Mouse (Mus musculus): ENCODE measurements at regions not wholly inside any gene's neighbourhood (a gene's known extent, or its start where the extent isn't known, plus 50 kb on each side); places are given as distances from the start of the nearest gene placed in this dataset.
A peak's percentile ranks its signal among the peaks of the same experiment; 100 is the strongest.

DNA sequence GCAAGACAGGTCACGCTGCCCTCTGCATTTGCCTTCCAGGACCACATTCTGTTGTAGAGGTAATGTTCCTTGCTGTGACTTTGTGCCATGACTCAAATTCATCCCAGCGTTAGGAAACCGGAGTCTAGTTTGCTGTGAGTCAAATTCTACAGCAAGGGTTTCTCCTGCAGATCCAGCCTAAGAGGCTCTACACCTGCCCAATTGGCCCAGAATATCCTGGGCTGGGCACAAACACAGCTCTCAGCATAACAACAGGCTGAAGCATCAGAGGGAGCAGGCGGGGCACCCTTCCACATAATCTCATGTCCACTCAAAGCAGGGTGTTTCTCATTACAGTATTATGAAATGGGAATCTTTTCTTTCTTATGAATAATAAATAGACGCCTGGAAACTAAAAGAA, 220.2 kb upstream of the Pard3b start:
- DNase-seq (ENCODE audit: low read depth, low spot score) = no peak
- Histone ChIP-seq H3K27ac (ENCODE audit: insufficient read depth, low read depth, low read length, poor library complexity, severe bottlenecking) (no peak overlapping the region), H3K9ac (ENCODE audit: insufficient read depth, low read depth, low read length, poor library complexity, severe bottlenecking) (no peak overlapping the region), H3K4me3 (ENCODE audit: insufficient read depth in 1 of 2, low read depth in 1 of 2, low read length in 2 of 2, poor library complexity in 1 of 2, severe bottlenecking in 1 of 2) (no peak overlapping the region), H3K4me1 (ENCODE audit: control insufficient read depth in 2 of 2, insufficient read depth in 2 of 2, low read length in 2 of 2, poor library complexity in 1 of 2) (peaks cover 2 to 13% of the 10 kb centered on the region in 2 experiments), H3K9me3 (ENCODE audit: control insufficient read depth, insufficient read depth, low read depth, low read length) (no peaks in the 10 kb centered on the region), H3K36me3 (ENCODE audit: control insufficient read depth, insufficient read depth, low read length, poor library complexity, severe bottlenecking) (no peaks in the 10 kb centered on the region)
- in situ Hi-C loops (cut with MboI; ENCODE audit: low sequenced_read_pairs in 2 of 2, unreplicated experiment in 2 of 2) = no loop called here
- TF ChIP-seq ZC3H11A (IDR thresholded peaks at IDR 0.05; ENCODE audit: borderline replicate concordance, low read depth, low read length) = no peak
- no peak for TF ChIP-seq MAFK (IDR thresholded peaks at IDR 0.05; ENCODE audit: insufficient read depth, low read depth, low read length)
- no peak for TF ChIP-seq ZNF384 (IDR thresholded peaks at IDR 0.05; ENCODE audit: low read depth, low read length)
- TF ChIP-seq HCFC1 (IDR thresholded peaks at IDR 0.05; ENCODE audit: borderline replicate concordance, insufficient read depth, low read length) = no peak
- no peak for TF ChIP-seq CHD2 (IDR thresholded peaks at IDR 0.05; ENCODE audit: low read depth, low read length)

DNA sequence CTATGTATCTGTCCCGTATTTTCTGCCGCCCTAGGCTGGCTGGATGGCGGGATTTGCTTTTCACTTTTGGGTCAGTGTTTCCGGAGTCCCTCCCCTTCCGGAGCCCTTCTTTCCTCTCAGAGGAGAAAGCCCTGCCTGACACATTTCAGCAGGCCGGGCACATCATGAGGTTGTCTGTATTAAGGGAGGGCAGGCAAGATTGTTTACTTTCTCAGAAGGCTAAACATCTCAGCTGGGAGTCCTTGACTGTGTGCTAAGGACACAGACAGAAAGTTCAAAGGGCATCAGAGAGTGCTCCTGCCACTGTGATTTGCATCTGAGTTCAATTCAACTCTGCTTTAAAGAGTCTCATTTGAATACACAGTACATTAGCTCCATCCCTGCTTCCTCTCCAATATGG, 218.8 kb upstream of the Pard3b start:
- Histone ChIP-seq H3K4me1 (ENCODE audit: control insufficient read depth in 2 of 2, insufficient read depth in 2 of 2, low read length in 2 of 2, poor library complexity in 1 of 2) (peaks cover 2 to 13% of the 10 kb centered on the region in 2 experiments), H3K27ac (ENCODE audit: insufficient read depth, low read depth, low read length, poor library complexity, severe bottlenecking) (no peak overlapping the region), H3K4me3 (ENCODE audit: insufficient read depth in 1 of 2, low read depth in 1 of 2, low read length in 2 of 2, poor library complexity in 1 of 2, severe bottlenecking in 1 of 2) (peak overlapping the region; percentile 14 to 57; a peak in 2 of 4 replicates), H3K9me3 (ENCODE audit: control insufficient read depth, insufficient read depth, low read depth, low read length) (no peaks in the 10 kb centered on the region), H3K9ac (ENCODE audit: insufficient read depth, low read depth, low read length, poor library complexity, severe bottlenecking) (no peak overlapping the region), H3K36me3 (ENCODE audit: control insufficient read depth, insufficient read depth, low read length, poor library complexity, severe bottlenecking) (no peaks in the 10 kb centered on the region)
- TF ChIP-seq ZNF384 (IDR thresholded peaks at IDR 0.05; ENCODE audit: low read depth, low read length) (no peak), ZC3H11A (IDR thresholded peaks at IDR 0.05; ENCODE audit: borderline replicate concordance, low read depth, low read length) (no peak), CHD2 (IDR thresholded peaks at IDR 0.05; ENCODE audit: low read depth, low read length) (no peak), HCFC1 (IDR thresholded peaks at IDR 0.05; ENCODE audit: borderline replicate concordance, insufficient read depth, low read length) (no peak), MAFK (IDR thresholded peaks at IDR 0.05; ENCODE audit: insufficient read depth, low read depth, low read length) (no peak)
- DNase-seq (ENCODE audit: low read depth, low spot score) = peak; percentile 22
- in situ Hi-C loops (cut with MboI; ENCODE audit: low sequenced_read_pairs in 2 of 2, unreplicated experiment in 2 of 2) = no loop called here

DNA sequence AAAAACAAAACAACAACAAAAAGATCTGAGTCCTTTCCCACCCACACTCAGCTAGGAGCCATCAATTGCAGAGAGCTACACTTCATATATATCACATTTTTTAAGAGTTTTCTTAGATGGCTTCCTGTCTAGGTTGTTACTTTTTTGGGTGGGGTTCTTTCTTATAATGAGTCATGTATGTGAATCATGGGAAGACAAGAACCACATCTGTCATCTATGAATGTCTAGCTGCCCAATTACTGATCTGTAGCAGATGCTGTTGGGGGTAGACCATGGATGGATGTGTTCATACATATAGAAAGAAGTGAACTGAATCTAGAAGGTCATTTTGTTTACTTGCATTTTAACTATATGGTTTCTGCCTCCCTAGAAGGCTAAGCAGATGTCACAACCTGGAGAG, 215.4 kb upstream of the Pard3b start:
- Histone ChIP-seq H3K4me3 (ENCODE audit: insufficient read depth in 1 of 2, low read depth in 1 of 2, low read length in 2 of 2, poor library complexity in 1 of 2, severe bottlenecking in 1 of 2) (no peak overlapping the region), H3K4me1 (ENCODE audit: control insufficient read depth in 2 of 2, insufficient read depth in 2 of 2, low read length in 2 of 2, poor library complexity in 1 of 2) (peaks cover 2 to 8% of the 10 kb centered on the region in 2 experiments), H3K9me3 (ENCODE audit: control insufficient read depth, insufficient read depth, low read depth, low read length) (no peaks in the 10 kb centered on the region), H3K27ac (ENCODE audit: insufficient read depth, low read depth, low read length, poor library complexity, severe bottlenecking) (no peak overlapping the region), H3K36me3 (ENCODE audit: control insufficient read depth, insufficient read depth, low read length, poor library complexity, severe bottlenecking) (no peaks in the 10 kb centered on the region), H3K9ac (ENCODE audit: insufficient read depth, low read depth, low read length, poor library complexity, severe bottlenecking) (no peak overlapping the region)
- in situ Hi-C loops (cut with MboI; ENCODE audit: low sequenced_read_pairs in 2 of 2, unreplicated experiment in 2 of 2) = no loop called here
- DNase-seq (ENCODE audit: low read depth, low spot score) = no peak
- TF ChIP-seq ZNF384 (IDR thresholded peaks at IDR 0.05; ENCODE audit: low read depth, low read length) = no peak
- TF ChIP-seq HCFC1 (IDR thresholded peaks at IDR 0.05; ENCODE audit: borderline replicate concordance, insufficient read depth, low read length) = no peak
- no peak for TF ChIP-seq ZC3H11A (IDR thresholded peaks at IDR 0.05; ENCODE audit: borderline replicate concordance, low read depth, low read length)
- TF ChIP-seq MAFK (IDR thresholded peaks at IDR 0.05; ENCODE audit: insufficient read depth, low read depth, low read length) = no peak
- TF ChIP-seq CHD2 (IDR thresholded peaks at IDR 0.05; ENCODE audit: low read depth, low read length) = no peak

DNA sequence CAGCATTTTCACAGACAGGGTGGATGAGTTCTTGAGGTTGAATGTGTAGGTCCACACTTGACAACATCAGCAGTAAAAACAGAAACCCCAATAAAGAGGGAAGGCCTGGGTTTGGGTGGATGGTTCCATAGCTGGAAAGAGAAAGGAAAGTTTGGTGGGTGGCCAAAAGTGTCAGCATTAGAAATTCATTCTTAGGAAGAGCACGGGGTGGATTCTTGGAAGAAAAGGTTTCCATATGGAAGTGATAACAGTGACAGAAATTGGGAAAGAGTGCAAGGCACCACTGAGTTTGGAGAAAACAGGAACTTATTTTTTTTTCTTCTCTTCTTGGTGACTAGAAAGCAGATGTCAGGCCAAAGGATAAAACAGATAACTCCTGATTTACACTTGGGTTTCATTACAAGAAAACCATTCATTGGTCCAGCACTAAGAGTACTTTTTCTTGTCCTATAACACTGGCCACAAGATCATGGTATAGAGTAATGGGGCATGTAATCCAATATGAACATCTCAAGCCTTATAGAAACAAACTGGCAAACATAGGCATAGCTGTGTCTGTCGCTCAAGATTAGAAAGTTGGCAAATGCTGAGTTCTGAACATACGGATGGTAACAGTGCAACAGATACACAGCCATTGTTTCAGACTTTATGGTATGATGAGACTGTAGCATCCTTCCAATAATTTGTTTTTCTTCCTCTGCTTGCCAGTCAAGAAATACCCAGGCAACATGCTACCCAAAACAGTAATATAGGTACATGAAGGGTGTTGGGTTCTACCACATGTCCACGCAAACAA, 209.7 kb upstream of the Pard3b start:
- H3K9me3 ChIP-seq (ENCODE audit: control insufficient read depth, insufficient read depth, low read depth, low read length) = no peaks in the 10 kb centered on the region
- H3K4me3 ChIP-seq (ENCODE audit: insufficient read depth in 1 of 2, low read depth in 1 of 2, low read length in 2 of 2, poor library complexity in 1 of 2, severe bottlenecking in 1 of 2) = no peak overlapping the region
- H3K27ac ChIP-seq (ENCODE audit: insufficient read depth, low read depth, low read length, poor library complexity, severe bottlenecking) = no peak overlapping the region
- no peaks in the 10 kb centered on the region for H3K4me1 ChIP-seq (ENCODE audit: control insufficient read depth in 2 of 2, insufficient read depth in 2 of 2, low read length in 2 of 2, poor library complexity in 1 of 2)
- DNase-seq (ENCODE audit: low read depth, low spot score) = no peak
- TF ChIP-seq CHD2 (IDR thresholded peaks at IDR 0.05; ENCODE audit: low read depth, low read length) (no peak), MAFK (IDR thresholded peaks at IDR 0.05; ENCODE audit: insufficient read depth, low read depth, low read length) (no peak), ZNF384 (IDR thresholded peaks at IDR 0.05; ENCODE audit: low read depth, low read length) (no peak), ZC3H11A (IDR thresholded peaks at IDR 0.05; ENCODE audit: borderline replicate concordance, low read depth, low read length) (no peak), HCFC1 (IDR thresholded peaks at IDR 0.05; ENCODE audit: borderline replicate concordance, insufficient read depth, low read length) (no peak)
- no peak overlapping the region for H3K9ac ChIP-seq (ENCODE audit: insufficient read depth, low read depth, low read length, poor library complexity, severe bottlenecking)
- no peaks in the 10 kb centered on the region for H3K36me3 ChIP-seq (ENCODE audit: control insufficient read depth, insufficient read depth, low read length, poor library complexity, severe bottlenecking)
- in situ Hi-C loops (cut with MboI; ENCODE audit: low sequenced_read_pairs in 2 of 2, unreplicated experiment in 2 of 2) = no loop called here

Measured in ES-E14 (cell line).